Mouse (Mus musculus) heart, postnatal 0 days (tissue): ENCODE data around the gene Syt16.

Source experiments
- CTCF ChIP-seq: IDR thresholded peaks from 2 replicates; pipeline ENCODE4 v1.5.1; 2016; ENCODE audit warnings: antibody characterized with exemption, control low read depth, low read depth
- EP300 ChIP-seq: IDR thresholded peaks from 2 replicates; pipeline ENCODE4 v1.6.1; 2016; ENCODE audit warnings: antibody characterized with exemption, low read depth

DNA sequence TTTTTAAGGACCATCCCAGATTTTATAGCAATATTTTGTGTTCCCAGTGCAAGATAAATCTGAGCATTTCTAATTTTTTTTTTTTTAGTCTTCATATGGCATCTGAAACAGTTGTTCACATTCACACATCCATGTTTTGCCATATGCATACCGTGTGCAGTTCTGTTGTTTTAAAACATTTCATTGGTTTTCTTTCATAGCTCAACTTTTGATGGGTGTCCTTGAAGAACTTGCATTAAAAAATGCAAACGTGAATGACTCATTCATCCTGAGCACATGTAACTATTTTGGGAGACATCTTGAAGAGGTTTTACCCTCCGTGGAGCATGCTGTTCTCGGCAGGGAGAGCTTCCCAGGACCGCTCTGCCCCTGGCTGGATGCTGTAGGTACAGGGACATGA, 279.8 kb downstream of the Syt16 start:
- TF ChIP-seq CTCF = no peak
- TF ChIP-seq EP300 = no peak
